Mouse (Mus musculus) heart, postnatal 0 days (tissue): Measurements from ENCODE around the gene Kat6b.

Experiments
- CTCF ChIP-seq: IDR thresholded peaks from 2 replicates; pipeline ENCODE4 v1.5.1; 2016; ENCODE audit warnings: antibody characterized with exemption, control low read depth, low read depth
- EP300 ChIP-seq: IDR thresholded peaks from 2 replicates; pipeline ENCODE4 v1.6.1; 2016; ENCODE audit warnings: antibody characterized with exemption, low read depth

DNA sequence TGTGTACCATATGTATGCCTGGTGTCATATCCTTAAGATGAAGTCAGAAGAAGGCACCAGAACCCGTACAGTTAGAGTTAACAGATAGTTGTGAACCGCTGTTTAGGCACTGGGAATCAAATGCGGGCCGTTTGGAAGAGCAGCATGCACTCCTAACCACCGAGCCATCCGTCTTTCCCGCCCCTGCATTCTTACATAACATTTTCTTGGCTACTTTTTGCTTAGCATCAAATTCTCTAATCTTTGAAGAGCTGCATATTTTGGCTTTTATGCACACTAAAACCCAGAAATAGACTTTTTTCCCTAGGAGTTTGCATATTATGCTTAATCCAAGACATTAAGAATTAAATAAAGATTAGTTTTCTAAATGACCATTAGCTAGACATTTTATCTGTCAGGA is 69.3 kb downstream of the Kat6b start:
- TF ChIP-seq CTCF, result no peak
- no peak for TF ChIP-seq EP300
